Mouse (Mus musculus): ENCODE measurements at regions not wholly inside any gene's neighbourhood (a gene's known extent, or its start where the extent isn't known, plus 50 kb on each side); places are given as distances from the start of the nearest gene placed in this dataset.
A peak's percentile ranks its signal among the peaks of the same experiment; 100 is the strongest.

- DNase-seq (ENCODE audit: low spot score in 2 of 2) = no peak
Observed at GRCm38 (mm10) chr3:58072230-58072839, 224.5 kb upstream of the Pfn2 start.

- DNase-seq (ENCODE audit: low spot score in 2 of 2) = no peak
Observed at GRCm38 (mm10) chr3:58089344-58090139, 241.7 kb upstream of the Pfn2 start.

- DNase-seq (ENCODE audit: low spot score in 2 of 2) = no peak
Observed at GRCm38 (mm10) chr3:58090396-58090795, 242.5 kb upstream of the Pfn2 start.

GRCm38 (mm10) chr3:58091466-58092176, 243.7 kb upstream of the Pfn2 start:
- no peak for DNase-seq (ENCODE audit: low spot score in 2 of 2)

GRCm38 (mm10) chr3:58110911-58111476, 263.1 kb upstream of the Pfn2 start:
- no peak for DNase-seq (ENCODE audit: low spot score in 2 of 2)

GRCm38 (mm10) chr3:58112431-58112856, 264.6 kb upstream of the Pfn2 start:
- DNase-seq (ENCODE audit: low spot score in 2 of 2) = no peak

GRCm38 (mm10) chr3:58113941-58114340, 266.1 kb upstream of the Pfn2 start:
- DNase-seq (ENCODE audit: low spot score in 2 of 2) = no peak

- DNase-seq (ENCODE audit: low spot score in 2 of 2) = no peak
Observed at GRCm38 (mm10) chr3:58115511-58115910, 267.6 kb upstream of the Pfn2 start.

- no peak for DNase-seq (ENCODE audit: low spot score in 2 of 2)
Observed at GRCm38 (mm10) chr3:58116848-58117247, 269.0 kb upstream of the Pfn2 start.

- no peak for DNase-seq (ENCODE audit: low spot score in 2 of 2)
Observed at GRCm38 (mm10) chr3:58120051-58120450, 272.2 kb upstream of the Pfn2 start.

GRCm38 (mm10) chr3:58122456-58123359, 274.8 kb upstream of the Pfn2 start:
- peak; percentile 33 to 60 for DNase-seq (ENCODE audit: low spot score in 2 of 2)

- DNase-seq (ENCODE audit: low spot score in 2 of 2) = no peak
Observed at GRCm38 (mm10) chr3:58123396-58124077, 275.7 kb upstream of the Pfn2 start.

- DNase-seq (ENCODE audit: low spot score in 2 of 2) = no peak
Observed at GRCm38 (mm10) chr3:58124886-58125285, 277.0 kb upstream of the Pfn2 start.

GRCm38 (mm10) chr3:58126996-58127395, 279.1 kb upstream of the Pfn2 start:
- no peak for DNase-seq (ENCODE audit: low spot score in 2 of 2)

- no peak for DNase-seq (ENCODE audit: low spot score in 2 of 2)
Observed at GRCm38 (mm10) chr3:58128059-58128458, 280.2 kb upstream of the Pfn2 start.

- DNase-seq (ENCODE audit: low spot score in 2 of 2) = no peak
Observed at GRCm38 (mm10) chr3:58129358-58129903, 281.6 kb upstream of the Pfn2 start.

- DNase-seq (ENCODE audit: low spot score in 2 of 2) = no peak
Observed at GRCm38 (mm10) chr3:58135607-58136365, 278.7 kb upstream of the Tsc22d2 start.

GRCm38 (mm10) chr3:58138726-58139585, 275.6 kb upstream of the Tsc22d2 start:
- peak in 1 of 2 experiments; percentile 9 for DNase-seq (ENCODE audit: low spot score in 2 of 2)

- DNase-seq (ENCODE audit: low spot score in 2 of 2) = no peak
Observed at GRCm38 (mm10) chr3:58146108-58146507, 268.4 kb upstream of the Tsc22d2 start.

Data from heart, adult 9 months (tissue).